Mouse (Mus musculus) left cerebral cortex, postnatal 14 days (tissue): ENCODE data around the gene Ces4a. TPM values are rescaled to one million over a fixed set of nuclear protein-coding genes. Genes with fewer than 3 reads are reported as not detected.
A peak's percentile ranks its signal among the peaks of the same experiment; 100 is the strongest.
"Not testable (repeated sequence)": the region's sequence is repeated elsewhere in the genome, so short reads cannot be mapped to it uniquely, and the experiment has no call there.

Experiments used
- DNase-seq, 2 experiments: peaks; one replicate each; pipeline ENCODE4 v3.0.0; 2021 to 2022; ENCODE audit warnings: low spot score in 2 of 2, mixed read lengths in 1 of 2
- intact Hi-C: fragments of 180-260 bp; cut with DNase I; formaldehyde crosslinking; loops from one replicate; pipeline ENCODE4 v1.15.1; 2025
- total RNA-seq, 2 experiments: library from RNA; stranded (reverse); gene quantifications; 2 replicates each; pipeline ENCODE4 v1.2.3; 2021

The Ces4a gene
- total RNA-seq, 2 experiments from 2014 or later = not detected

- intact Hi-C loops = no loop called here
- no peak for DNase-seq
Measured at GRCm38 (mm10) chr8:105165191-105165590, 33.6 kb downstream of the Ces4a start.

DNA sequence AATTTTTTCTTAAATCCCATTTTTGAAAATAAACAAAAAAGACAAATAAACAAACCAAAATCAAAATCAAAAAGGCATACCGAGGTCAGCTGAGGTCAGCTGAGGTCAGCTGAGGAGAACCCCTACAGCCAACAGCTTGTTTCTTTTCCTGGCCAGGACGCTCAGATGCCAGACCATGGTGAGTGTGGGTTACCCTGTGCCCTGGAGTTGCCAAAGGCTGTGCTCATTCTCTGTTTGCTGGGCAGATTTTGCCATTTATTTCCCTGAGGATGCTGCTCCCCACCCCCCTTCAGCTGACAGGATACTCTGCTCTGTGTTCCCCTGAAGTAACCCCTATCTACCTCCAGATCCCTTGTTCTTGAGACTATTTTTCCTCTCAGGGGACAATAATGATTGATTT lies 35.5 kb downstream of the Ces4a start:
- DNase-seq = no peak
- intact Hi-C loops = no loop called here

- intact Hi-C loops = no loop called here
- DNase-seq = no peak
Measured at GRCm38 (mm10) chr8:105169582-105169981, 38.0 kb downstream of the Ces4a start.

GRCm38 (mm10) chr8:105170041-105170380 lies 38.4 kb downstream of the Ces4a start:
- intact Hi-C loops = loop anchor here (5.0 kb wide), 1 partner anchor 37 kb away; no protein-coding TSS in a partner anchor
- no peak for DNase-seq

- intact Hi-C loops = loop anchor here (5.0 kb wide), 1 partner anchor 37 kb away; no protein-coding TSS in a partner anchor
- DNase-seq = peak; percentile 94 to 95
Measured at GRCm38 (mm10) chr8:105170381-105171115, 38.9 kb downstream of the Ces4a start, which contains the start of gene Cbfb. TSS of gene Cbfb (plus strand) at chr8:105170674.

- intact Hi-C loops = loop anchor here (5.0 kb wide), 1 partner anchor 36 kb away; no protein-coding TSS in a partner anchor
- peak; percentile 25 to 49 for DNase-seq
Measured at GRCm38 (mm10) chr8:105171116-105172002, 39.8 kb downstream of the Ces4a start.

- DNase-seq = no peak
- intact Hi-C loops = loop anchor here (5.0 kb wide), 1 partner anchor 35 kb away; no protein-coding TSS in a partner anchor
Measured at GRCm38 (mm10) chr8:105172003-105172362, 40.4 kb downstream of the Ces4a start.

GRCm38 (mm10) chr8:105175287-105175686 lies 43.7 kb downstream of the Ces4a start:
- DNase-seq, intact Hi-C loops: not testable (repeated sequence)

DNA sequence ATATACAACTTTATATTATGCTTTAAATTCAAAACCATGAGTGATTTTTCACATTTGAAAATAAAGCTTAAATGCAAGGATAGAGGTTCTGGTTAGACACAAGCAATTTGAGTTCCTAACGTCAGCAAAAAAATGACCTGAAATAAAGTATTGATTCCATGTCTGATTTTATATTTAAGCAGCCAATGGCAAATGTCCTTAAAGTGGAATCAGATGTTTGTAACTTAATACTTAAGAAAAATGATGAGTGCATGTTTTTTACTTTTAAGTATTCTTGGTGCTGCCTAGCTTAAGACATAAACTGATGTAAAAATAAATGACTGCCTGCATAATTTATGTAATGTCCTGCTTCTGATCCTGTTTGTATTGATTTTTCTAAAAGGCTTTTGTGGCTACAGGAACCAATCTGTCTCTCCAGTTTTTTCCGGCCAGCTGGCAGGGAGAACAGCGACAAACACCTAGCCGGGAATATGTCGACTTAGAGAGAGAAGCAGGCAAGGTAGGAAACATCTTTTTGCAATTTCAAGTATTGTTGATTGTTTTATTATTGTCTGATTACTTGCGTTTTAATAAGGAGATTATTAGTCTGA lies 46.7 kb downstream of the Ces4a start:
- intact Hi-C loops = no loop called here
- no peak for DNase-seq

- intact Hi-C loops = no loop called here
Measured at GRCm38 (mm10) chr8:105182201-105182600, 50.6 kb downstream of the Ces4a start.

DNA sequence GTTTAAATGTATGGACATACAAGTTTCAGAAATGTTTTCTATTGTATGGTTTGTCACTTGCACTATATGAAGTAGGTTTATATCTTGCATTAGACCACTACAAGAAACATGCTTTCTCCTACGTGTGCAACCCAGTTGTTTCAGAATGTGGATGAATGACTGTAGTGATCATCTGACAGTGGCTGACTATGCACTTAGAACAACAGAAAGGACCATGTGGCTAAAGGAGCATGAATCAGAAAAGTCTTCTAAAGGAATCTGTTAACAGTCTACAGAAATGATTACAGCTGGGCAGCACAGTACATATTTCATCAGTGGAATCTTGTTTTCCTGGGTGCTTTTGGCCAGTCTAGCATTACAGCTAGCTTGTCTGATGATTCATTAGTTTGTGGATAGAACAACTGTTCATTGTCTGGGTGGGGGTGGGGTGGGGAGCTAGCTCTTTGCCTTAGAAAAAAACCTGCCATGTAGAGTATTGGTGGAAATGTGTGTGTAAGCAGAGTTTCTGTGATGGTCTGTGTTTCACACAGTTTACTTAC lies 54.9 kb downstream of the Ces4a start:
- DNase-seq = no peak
- intact Hi-C loops = no loop called here

More at GRCm38 (mm10) chr8:105182201-105182600, 50.6 kb downstream of the Ces4a start:
- no peak for DNase-seq

DNA sequence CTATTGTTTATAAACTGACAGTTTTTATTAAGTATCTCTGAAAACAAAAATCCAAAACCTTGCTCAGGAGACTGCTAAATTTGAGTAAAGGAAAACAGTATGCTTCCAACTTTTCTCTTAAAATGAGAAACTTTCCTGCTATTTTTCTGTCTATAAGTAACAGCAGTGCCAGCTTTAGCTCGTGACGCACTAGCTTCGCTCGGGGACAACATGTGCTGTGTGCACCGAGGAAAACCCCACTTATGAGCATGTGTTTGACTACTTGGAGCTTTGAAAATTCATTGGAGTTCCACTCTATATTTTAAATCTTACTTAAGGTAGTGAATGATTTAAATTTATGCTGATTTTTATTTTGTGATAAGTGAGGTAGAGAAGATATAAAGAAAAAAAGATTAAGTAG lies 60.6 kb downstream of the Ces4a start:
- peak in 1 of 2 experiments; percentile 12 for DNase-seq
- intact Hi-C loops = no loop called here

Other genes with a start within 250 kb of the Ces4a start
- gene Ces2e, start 205.5 kb upstream of the Ces4a start, total RNA-seq = under 1 TPM in 1 of 2 experiments, not detected in 1; 0.17 TPM
- gene Ces2f, start 184.4 kb upstream of the Ces4a start, total RNA-seq = not detected
- gene Ces2g, start 170.1 kb upstream of the Ces4a start, total RNA-seq = under 1 TPM; 0.24 to 0.25 TPM
- gene Ces2h, start 130.9 kb upstream of the Ces4a start, total RNA-seq = not detected
- not detected for gene Ces3a, start 83.2 kb upstream of the Ces4a start, total RNA-seq
- gene Ces3b, start 48.0 kb upstream of the Ces4a start, total RNA-seq = not detected
- 10 to 100 TPM; 20.7 to 23.1 TPM for gene Cbfb, start 38.9 kb downstream of the Ces4a start, total RNA-seq
- gene D230025D16Rik, start 93.3 kb downstream of the Ces4a start, total RNA-seq = 10 to 100 TPM; 31.7 to 32.1 TPM
- gene B3gnt9, start 123.4 kb downstream of the Ces4a start, total RNA-seq = 1 to 10 TPM; 2.6 to 4.8 TPM
- gene Tradd, start 132.8 kb downstream of the Ces4a start, total RNA-seq = 1 to 10 TPM; 6.7 to 7.9 TPM
- under 1 TPM; 0.80 to 0.83 TPM for gene Fbxl8, start 132.8 kb downstream of the Ces4a start, total RNA-seq
- gene Hsf4, start 138.0 kb downstream of the Ces4a start, total RNA-seq = 1 to 10 TPM; 1.5 to 2.3 TPM
- 1 to 10 TPM; 4.5 to 5.1 TPM for gene Nol3, start 144.3 kb downstream of the Ces4a start, total RNA-seq
- 10 to 100 TPM; 31.7 to 38.2 TPM for gene 4931428F04Rik, start 158.1 kb downstream of the Ces4a start, total RNA-seq
- 1 to 10 TPM; 1.7 to 2.0 TPM for gene Exoc3l, start 164.3 kb downstream of the Ces4a start, total RNA-seq
- 10 to 100 TPM; 31.5 to 32.1 TPM for gene E2f4, start 165.9 kb downstream of the Ces4a start, total RNA-seq
- under 1 TPM; 0.31 to 0.91 TPM for gene Elmo3, start 173.8 kb downstream of the Ces4a start, total RNA-seq
- gene Lrrc29, start 194.5 kb downstream of the Ces4a start, total RNA-seq = 1 to 10 TPM; 5.1 to 6.9 TPM
- 10 to 100 TPM; 42.2 to 43.1 TPM for gene Tmem208, start 194.6 kb downstream of the Ces4a start, total RNA-seq
- 1 to 10 TPM; 2.8 to 2.9 TPM for gene Fhod1, start 216.2 kb downstream of the Ces4a start, total RNA-seq
- 10 to 100 TPM; 25.0 to 35.1 TPM for gene Slc9a5, start 217.0 kb downstream of the Ces4a start, total RNA-seq
- gene Plekhg4, start 241.5 kb downstream of the Ces4a start, total RNA-seq = 1 to 10 TPM; 1.7 to 4.9 TPM